Mouse (Mus musculus) adrenal gland, postnatal 14 days (tissue): ENCODE measurements around the gene Ccdc15. TPM values are rescaled to one million over a fixed set of nuclear protein-coding genes. Genes with fewer than 3 reads are reported as not detected.
A peak's percentile ranks its signal among the peaks of the same experiment; 100 is the strongest.

ENCODE experiments used
- DNase-seq: peaks from one replicate; pipeline ENCODE4 v3.0.0; 2021; ENCODE audit warnings: mixed read lengths
- total RNA-seq: library from RNA; stranded (reverse); gene quantifications from 2 replicates; pipeline ENCODE4 v1.2.3, GENCODE M21; 2021

Ccdc15 gene
- total RNA-seq, 1 experiment from 2014 or later: 2.9 TPM

GRCm38 (mm10) chr9:37232201-37233195 lies 115.7 kb downstream of the Ccdc15 start:
- DNase-seq: no peak

GRCm38 (mm10) chr9:37230486-37231195 lies 117.6 kb downstream of the Ccdc15 start:
- DNase-seq: no peak

GRCm38 (mm10) chr9:37229880-37230325 lies 118.3 kb downstream of the Ccdc15 start:
- DNase-seq: peak; percentile 69

Other genes with a start within 250 kb of the Ccdc15 start
- 2.5 and 3.4 TPM in 2 replicates for gene Pknox2, start 201.0 kb downstream of the Ccdc15 start, total RNA-seq
- gene Tmem218, start 140.2 kb downstream of the Ccdc15 start, total RNA-seq: 5.7 and 6.3 TPM in 2 replicates
- gene Slc37a2, start 92.7 kb downstream of the Ccdc15 start, total RNA-seq: 15.8 and 16.9 TPM in 2 replicates
- gene Hepacam, start 18.9 kb upstream of the Ccdc15 start, total RNA-seq: 0.26 TPM in 2 replicates
- 30.9 and 37.3 TPM in 2 replicates for gene Robo4, start 53.5 kb upstream of the Ccdc15 start, total RNA-seq
- gene Robo3, start 84.8 kb upstream of the Ccdc15 start, total RNA-seq: 0.30 and 0.53 TPM in 2 replicates
- 21.9 and 22.5 TPM in 2 replicates for gene Msantd2, start 140.9 kb upstream of the Ccdc15 start, total RNA-seq
- gene Esam, start 179.6 kb upstream of the Ccdc15 start, total RNA-seq: 64.0 and 81.0 TPM in 2 replicates
- 5.2 and 9.1 TPM in 2 replicates for gene Vsig2, start 190.8 kb upstream of the Ccdc15 start, total RNA-seq
- gene Nrgn, start 204.5 kb upstream of the Ccdc15 start, total RNA-seq: 3.6 and 4.8 TPM in 2 replicates
- gene Siae, start 207.3 kb upstream of the Ccdc15 start, total RNA-seq: 12.4 and 14.7 TPM in 2 replicates